Mouse (Mus musculus) C2C12 (cell line): ENCODE results near the gene Gm49395.

ENCODE experiments used
- CTCF ChIP-seq: IDR thresholded peaks from one replicate; pipeline ENCODE4 v1.5.1; 2011; ENCODE audit not compliant: control insufficient read depth, insufficient read depth, insufficient read length
- MAX ChIP-seq: IDR thresholded peaks from one replicate; pipeline ENCODE4 v1.6.1; 2011; ENCODE audit warnings: mild to moderate bottlenecking, control low read depth
- USF1 ChIP-seq: IDR thresholded peaks from one replicate; pipeline ENCODE4 v1.6.1; 2011; ENCODE audit warnings: low read depth, mild to moderate bottlenecking, control low read depth, moderate library complexity

- TF ChIP-seq CTCF = no peak
- no peak for TF ChIP-seq MAX
- no peak for TF ChIP-seq USF1
Measured at GRCm38 (mm10) chr13:115143575-115143974, 41.9 kb upstream of the Gm49395 start.
